Mouse (Mus musculus): ENCODE data around the gene 1700034J05Rik. TPM values are rescaled to one million over a fixed set of nuclear protein-coding genes. Genes with fewer than 3 reads are reported as not detected.
A peak's percentile ranks its signal among the peaks of the same experiment; 100 is the strongest.

1700034J05Rik gene
- polyA plus RNA-seq, 1 experiment: 0.02 TPM

DNA sequence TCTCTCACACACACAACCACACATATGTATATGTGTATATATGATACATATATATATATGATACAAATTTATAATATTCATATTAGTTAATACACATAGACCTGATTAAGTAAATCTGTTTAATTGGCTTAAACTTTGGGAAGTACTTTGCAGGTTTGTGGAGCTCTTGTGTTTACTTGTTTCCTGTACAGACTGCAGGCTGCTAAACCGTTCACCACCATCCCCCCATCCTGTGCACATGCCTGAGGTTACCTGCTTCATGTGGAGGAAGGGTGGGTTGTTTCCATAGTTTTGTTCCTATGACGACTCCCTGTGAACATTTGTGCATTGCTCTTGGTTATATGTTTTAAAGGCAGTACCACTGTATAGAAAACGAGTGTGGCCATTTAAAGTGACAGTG lies 17.1 kb upstream of the 1700034J05Rik start:
- Histone ChIP-seq H3K79me2 (ENCODE audit: control insufficient read depth, insufficient read depth) (peaks cover 87% of the 10 kb centered on the region), H3K27me3 (ENCODE audit: control insufficient read depth, insufficient read depth, insufficient read length) (no peaks in the 10 kb centered on the region), H3K36me3 (ENCODE audit: control insufficient read depth, insufficient read depth) (peaks cover 4% of the 10 kb centered on the region), H3K4me2 (ENCODE audit: low read depth) (no peak overlapping the region), H3K4me3 (no peak overlapping the region), H3ac (ENCODE audit: control insufficient read depth, insufficient read length) (no peak overlapping the region)
- TF ChIP-seq REST (IDR thresholded peaks at IDR 0.05; ENCODE audit: insufficient read depth, insufficient read length) (no peak), MAX (IDR thresholded peaks at IDR 0.05; ENCODE audit: low read depth) (no peak), TCF3 (IDR thresholded peaks at IDR 0.05; ENCODE audit: insufficient read length, low read depth) (no peak), POLR2AphosphoS2 (IDR thresholded peaks at IDR 0.05; ENCODE audit: insufficient read length, low read depth) (no peak), TCF12 (IDR thresholded peaks at IDR 0.05; ENCODE audit: insufficient read depth, poor library complexity, severe bottlenecking) (no peak), USF1 (IDR thresholded peaks at IDR 0.05; ENCODE audit: low read depth) (no peak)

DNA sequence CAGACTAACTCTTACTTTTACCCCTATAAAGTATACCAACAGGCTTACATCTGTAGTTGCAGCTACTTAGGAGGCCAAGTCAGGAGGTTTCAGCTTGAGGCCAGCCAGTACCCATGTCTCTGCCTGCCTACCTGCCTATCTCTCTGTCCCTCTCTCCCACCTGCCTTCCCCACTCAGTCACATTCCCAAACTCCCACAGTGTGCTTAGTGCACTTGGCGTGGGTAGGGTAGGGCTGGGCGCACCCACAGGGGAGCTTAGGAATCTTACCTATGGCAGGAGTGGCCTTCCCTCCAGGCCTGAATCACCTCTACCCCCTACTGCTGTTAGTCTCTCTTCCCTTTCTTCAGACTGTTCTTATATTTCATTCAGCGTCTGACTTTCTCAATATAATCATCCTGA lies 16.6 kb upstream of the 1700034J05Rik start:
- H3K4me2 ChIP-seq (ENCODE audit: low read depth): no peak overlapping the region

DNA sequence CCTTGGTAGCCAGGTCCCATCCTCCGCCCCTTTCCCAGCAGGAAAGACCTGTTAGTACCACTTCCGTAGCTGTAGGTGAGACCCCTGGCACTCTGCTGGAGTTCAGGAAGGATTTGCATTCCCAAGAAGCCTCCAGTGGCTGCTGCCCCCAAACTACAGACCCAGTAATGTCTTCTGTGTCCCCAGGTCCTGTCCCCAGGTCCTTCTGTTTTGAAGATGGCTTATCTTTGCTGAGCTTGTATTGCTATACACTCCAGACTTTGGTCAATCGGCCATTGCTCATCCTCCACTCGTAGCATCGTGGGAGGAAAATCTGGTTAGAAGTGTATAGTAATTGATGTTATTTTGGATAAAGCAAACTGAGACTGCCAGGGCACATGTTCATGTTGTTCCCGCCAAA lies 13.6 kb upstream of the 1700034J05Rik start:
- TF ChIP-seq MAX (IDR thresholded peaks at IDR 0.05; ENCODE audit: low read depth): no peak
- no peak for TF ChIP-seq CEBPB (IDR thresholded peaks at IDR 0.05; ENCODE audit: insufficient read depth, poor library complexity, severe bottlenecking)
- no peak for TF ChIP-seq TCF12 (IDR thresholded peaks at IDR 0.05; ENCODE audit: insufficient read depth, poor library complexity, severe bottlenecking)
- no peak for TF ChIP-seq TCF3 (IDR thresholded peaks at IDR 0.05; ENCODE audit: insufficient read length, low read depth)
- Histone ChIP-seq H3K36me3 (ENCODE audit: control insufficient read depth, insufficient read depth) (peaks cover 8% of the 10 kb centered on the region), H3K4me3 (no peak overlapping the region), H3K4me2 (ENCODE audit: low read depth) (peak overlapping the region; percentile 28), H3K27me3 (ENCODE audit: control insufficient read depth, insufficient read depth, insufficient read length) (no peaks in the 10 kb centered on the region), H3ac (ENCODE audit: control insufficient read depth, insufficient read length) (no peak overlapping the region), H3K79me2 (ENCODE audit: control insufficient read depth, insufficient read depth) (peaks cover 98% of the 10 kb centered on the region)

More for the DNA sequence above, 16.6 kb upstream of the 1700034J05Rik start:
- Histone ChIP-seq H3K27me3 (ENCODE audit: control insufficient read depth, insufficient read depth, insufficient read length) (no peaks in the 10 kb centered on the region), H3K79me2 (ENCODE audit: control insufficient read depth, insufficient read depth) (peaks cover 93% of the 10 kb centered on the region), H3K36me3 (ENCODE audit: control insufficient read depth, insufficient read depth) (peaks cover 4% of the 10 kb centered on the region), H3K4me3 (no peak overlapping the region), H3ac (ENCODE audit: control insufficient read depth, insufficient read length) (no peak overlapping the region)
- no peak for TF ChIP-seq REST (IDR thresholded peaks at IDR 0.05; ENCODE audit: insufficient read depth, insufficient read length)
- TF ChIP-seq MYOG (IDR thresholded peaks at IDR 0.05; ENCODE audit: control insufficient read depth in 1 of 3, insufficient read depth in 1 of 3, insufficient read length in 2 of 3, low read depth in 2 of 3): no peak
- peak in 1 of 3 experiments; percentile 41 for TF ChIP-seq MYOD1 (IDR thresholded peaks at IDR 0.05; ENCODE audit: control insufficient read depth in 1 of 3, insufficient read length in 2 of 3, low read depth in 2 of 3)

DNA sequence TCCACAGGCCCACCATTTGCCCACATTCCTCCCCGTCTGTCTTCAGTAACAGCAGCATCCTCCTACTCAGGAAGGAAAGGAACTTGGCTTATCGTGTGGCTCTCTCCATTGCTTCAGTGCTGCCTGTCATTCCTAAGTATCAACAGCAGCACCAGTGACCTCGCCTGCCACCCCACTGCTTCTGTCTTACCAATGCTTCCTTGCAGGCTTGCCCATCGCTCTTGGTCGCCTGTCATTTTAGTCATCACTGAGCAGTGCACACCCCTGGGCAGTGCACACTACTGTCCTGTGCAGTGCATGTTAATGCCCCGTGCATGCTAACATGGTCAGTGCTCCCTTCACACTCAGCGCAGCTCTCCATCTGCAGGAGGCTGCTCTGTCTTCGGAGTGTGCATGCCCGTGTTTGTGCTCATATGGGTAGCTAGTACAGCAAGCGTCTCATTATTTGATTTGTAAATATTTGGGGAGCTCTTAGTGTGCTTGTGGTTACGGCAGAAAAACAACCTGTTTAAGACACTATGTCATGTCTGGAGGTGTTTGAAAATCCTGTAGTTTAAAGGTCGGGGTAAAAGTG lies 12.3 kb upstream of the 1700034J05Rik start:
- Histone ChIP-seq H3K79me2 (ENCODE audit: control insufficient read depth, insufficient read depth) (peaks cover 98% of the 10 kb centered on the region), H3K36me3 (ENCODE audit: control insufficient read depth, insufficient read depth) (peaks cover 8% of the 10 kb centered on the region), H3K27me3 (ENCODE audit: control insufficient read depth, insufficient read depth, insufficient read length) (no peaks in the 10 kb centered on the region), H3K4me3 (no peak overlapping the region), H3ac (ENCODE audit: control insufficient read depth, insufficient read length) (no peak overlapping the region), H3K4me2 (ENCODE audit: low read depth) (no peak overlapping the region)
- TF ChIP-seq TCF12 (IDR thresholded peaks at IDR 0.05; ENCODE audit: insufficient read depth, poor library complexity, severe bottlenecking) (no peak), USF1 (IDR thresholded peaks at IDR 0.05; ENCODE audit: low read depth) (no peak), TCF3 (IDR thresholded peaks at IDR 0.05; ENCODE audit: insufficient read length, low read depth) (no peak), MYOD1 (IDR thresholded peaks at IDR 0.05; ENCODE audit: control insufficient read depth in 1 of 3, insufficient read length in 2 of 3, low read depth in 2 of 3) (no peak), MYOG (IDR thresholded peaks at IDR 0.05; ENCODE audit: control insufficient read depth in 1 of 3, insufficient read depth in 1 of 3, insufficient read length in 2 of 3, low read depth in 2 of 3) (no peak), SRF (IDR thresholded peaks at IDR 0.05; ENCODE audit: control insufficient read depth, insufficient read length, low read depth) (no peak), REST (IDR thresholded peaks at IDR 0.05; ENCODE audit: insufficient read depth, insufficient read length) (no peak), CEBPB (IDR thresholded peaks at IDR 0.05; ENCODE audit: insufficient read depth, poor library complexity, severe bottlenecking) (no peak), POLR2AphosphoS2 (IDR thresholded peaks at IDR 0.05; ENCODE audit: insufficient read length, low read depth) (no peak), E2F4 (IDR thresholded peaks at IDR 0.05; ENCODE audit: insufficient read depth) (no peak), MAX (IDR thresholded peaks at IDR 0.05; ENCODE audit: low read depth) (no peak), POLR2A (IDR thresholded peaks at IDR 0.05; ENCODE audit: insufficient read length, low read depth) (no peak)

DNA sequence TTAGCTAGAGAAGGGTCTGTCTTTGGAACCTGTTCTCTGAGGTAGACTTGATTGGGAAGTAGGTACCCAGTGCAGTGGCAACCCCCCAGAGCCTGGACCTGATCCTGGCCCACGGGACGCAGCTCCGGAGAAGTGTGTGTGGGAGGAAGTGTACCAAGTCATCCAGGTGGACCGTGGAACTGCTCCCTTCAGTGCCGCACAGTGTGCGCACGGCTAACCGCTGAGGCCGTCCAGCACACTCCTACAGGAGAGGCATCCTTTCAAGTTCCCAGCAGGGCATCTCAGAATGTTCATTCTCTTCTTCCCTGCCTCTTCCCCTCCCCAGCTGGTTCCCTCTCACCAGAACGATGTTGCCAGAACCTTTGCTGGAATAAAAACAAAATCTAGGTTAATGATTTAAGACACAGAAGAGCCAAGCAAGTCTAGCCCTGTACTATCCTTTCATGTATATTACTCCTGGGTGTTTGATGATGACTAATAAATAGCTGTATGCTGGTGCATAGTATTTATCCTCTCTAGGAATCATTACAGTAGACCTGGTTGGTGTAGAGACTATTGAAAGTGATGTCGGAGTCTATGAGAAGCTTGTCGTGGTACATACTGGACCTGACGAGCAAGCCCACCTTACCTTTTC lies 11.0 kb upstream of the 1700034J05Rik start:
- TF ChIP-seq TCF3 (IDR thresholded peaks at IDR 0.05; ENCODE audit: insufficient read length, low read depth): no peak
- peak; percentile 37 for TF ChIP-seq POLR2AphosphoS2 (IDR thresholded peaks at IDR 0.05; ENCODE audit: insufficient read length, low read depth)
- H3K27me3 ChIP-seq (ENCODE audit: control insufficient read depth, insufficient read depth, insufficient read length): no peaks in the 10 kb centered on the region
- H3K36me3 ChIP-seq (ENCODE audit: control insufficient read depth, insufficient read depth): peaks cover 5% of the 10 kb centered on the region

More for the DNA sequence above, 11.0 kb upstream of the 1700034J05Rik start:
- Histone ChIP-seq H3ac (ENCODE audit: control insufficient read depth, insufficient read length) (no peak overlapping the region), H3K4me2 (ENCODE audit: low read depth) (no peak overlapping the region), H3K79me2 (ENCODE audit: control insufficient read depth, insufficient read depth) (peaks cover 98% of the 10 kb centered on the region), H3K4me3 (no peak overlapping the region)
